Mouse (Mus musculus) skeletal muscle tissue, adult 2 months (tissue): ENCODE data around the gene Fezf1.

Source experiments
- DNase-seq: peaks from one replicate; pipeline ENCODE4 v3.0.0-alpha.2; 2012; ENCODE audit warnings: low read depth, low spot score

Fezf1 gene

GRCm38 (mm10) chr6:23247512-23248312 is 450 bp downstream of the Fezf1 start:
- DNase-seq = no peak

GRCm38 (mm10) chr6:23246790-23247511 is 1.2 kb downstream of the Fezf1 start:
- DNase-seq = no peak

- no peak for DNase-seq
These were observed 1.9 kb downstream of the Fezf1 start for GRCm38 (mm10) chr6:23246061-23246789.

- DNase-seq = no peak
These were observed 2.6 kb downstream of the Fezf1 start for GRCm38 (mm10) chr6:23245545-23246011.

GRCm38 (mm10) chr6:23245121-23245520 is 3.0 kb downstream of the Fezf1 start:
- no peak for DNase-seq

GRCm38 (mm10) chr6:23243821-23244760 is 4.1 kb downstream of the Fezf1 start:
- DNase-seq = no peak

GRCm38 (mm10) chr6:23211499-23211898 is 36.7 kb downstream of the Fezf1 start:
- DNase-seq = no peak

- no peak for DNase-seq
These were observed 40.4 kb downstream of the Fezf1 start for GRCm38 (mm10) chr6:23207791-23208190.

GRCm38 (mm10) chr6:23202630-23203029 is 45.5 kb downstream of the Fezf1 start:
- DNase-seq = no peak
